Comparison of ENCODE assay signal across 9 mouse cellular contexts in genomic region chr17:28163666-28164065, GRCm38 (mm10). TPM values are rescaled to one million over a fixed set of nuclear protein-coding genes. Genes with fewer than 3 reads are reported as not detected.
DNase-seq lines count a peak whose midpoint lies in the region; ATAC-seq and TF ChIP-seq lines count a peak whose summit lies in the region.
"Had no signal": no experiment of that assay in that cellular context is flagged by ENCODE, and none has a peak within 500 bp of the region (broad histone marks: within the 10 kb centered on the region; RNA-seq: fewer than 3 reads in every experiment).

No protein-coding gene starts in this region.

- H3K36me3 ChIP-seq in intestine, embryonic 14.5 days (ENCODE audit: control insufficient read depth, insufficient read depth, low read length), result peaks cover 4% of the 10 kb centered on the region; the same call in 1 of the 2 replicates
- H3K36me3 ChIP-seq in intestine, embryonic 16.5 days (ENCODE audit: control insufficient read depth, insufficient read depth, low read length), result no peaks in the 10 kb centered on the region
- H3K36me3 ChIP-seq in kidney, embryonic 15.5 days, result peaks cover 68% of the 10 kb centered on the region
- 0 out of 2 replicates have a peak, but pooled peaks cover 2% of the 10 kb centered on the region for H3K36me3 ChIP-seq in liver, embryonic 11.5 days (ENCODE audit: control insufficient read depth, insufficient read depth, low read length)
- peaks cover 66% of the 10 kb centered on the region for H3K36me3 ChIP-seq in neural tube, embryonic 13.5 days

- ATAC-seq in intestine, embryonic 14.5 days (replicated peaks; ENCODE audit: low FRiP score, low TSS enrichment, low read depth), result no peak; the same call in 1 of the 2 replicates
- ATAC-seq in intestine, embryonic 16.5 days, result no peak
- ATAC-seq in kidney, embryonic 15.5 days (replicated peaks; ENCODE audit: low FRiP score), result peak; percentile 8; the same call in 1 of the 2 replicates
- ATAC-seq in liver, embryonic 11.5 days (replicated peaks; ENCODE audit: low FRiP score), result no peak
- peak; percentile 15; the same call in 1 of the 2 replicates for ATAC-seq in neural tube, embryonic 13.5 days (ENCODE audit: low read depth)

- peak; percentile 94 for TF ChIP-seq CTCF in gastrocnemius, adult 2 months (IDR thresholded peaks at IDR 0.05)

- DNase-seq in intestine, embryonic 14.5 days (ENCODE audit: low spot score), result peak; percentile 90
- DNase-seq in cerebellum, postnatal 14 days, result peak; percentile 91 to 93
- DNase-seq in gastrocnemius, adult 2 months, result peak; percentile 87
- DNase-seq in liver, embryonic 11.5 days (ENCODE audit: low spot score), result peak; percentile 77
- peak; percentile 88 for DNase-seq in testis, postnatal 10 days (ENCODE audit: low spot score)

- 15% methylated on average over 6 of the region's 6 CpGs for WGBS in intestine, embryonic 14.5 days
- WGBS in intestine, embryonic 16.5 days, result 12% methylated on average over 6 of the region's 6 CpGs
- WGBS in kidney, embryonic 15.5 days, result 9% methylated on average over 6 of the region's 6 CpGs
- WGBS in liver, embryonic 11.5 days, result 5% methylated on average over 6 of the region's 6 CpGs
- 9% methylated on average over 6 of the region's 6 CpGs for WGBS in neural tube, embryonic 13.5 days

- intact Hi-C loops in gastrocnemius, adult 2 months (cut with DNase I), result loop anchor here (1.0 to 10.0 kb wide), 2 partner anchors 78 to 179 kb away; no protein-coding TSS in a partner anchor

- no peaks in the 10 kb centered on the region for H3K27me3 ChIP-seq in intestine, embryonic 14.5 days (replicated peaks; ENCODE audit: control insufficient read depth, insufficient read depth, low read length)
- no peaks in the 10 kb centered on the region for H3K27me3 ChIP-seq in intestine, embryonic 16.5 days (replicated peaks; ENCODE audit: control insufficient read depth, insufficient read depth, low read length)
- H3K27me3 ChIP-seq in kidney, embryonic 15.5 days, result 0 out of 2 replicates have a peak, but pooled peaks cover 11% of the 10 kb centered on the region
- peaks cover 56% of the 10 kb centered on the region for H3K27me3 ChIP-seq in liver, embryonic 11.5 days (replicated peaks; ENCODE audit: control insufficient read depth, insufficient read depth, low read length)
- H3K27me3 ChIP-seq in neural tube, embryonic 13.5 days, result no peaks in the 10 kb centered on the region

- no peak overlapping the region for H3K9ac ChIP-seq in intestine, embryonic 14.5 days (ENCODE audit: low read length)
- no peak overlapping the region for H3K9ac ChIP-seq in intestine, embryonic 16.5 days (ENCODE audit: low read depth, low read length)
- H3K9ac ChIP-seq in kidney, embryonic 15.5 days, result no peak overlapping the region
- no peak overlapping the region for H3K9ac ChIP-seq in liver, embryonic 11.5 days (ENCODE audit: low read depth, low read length)
- no peak overlapping the region for H3K9ac ChIP-seq in neural tube, embryonic 13.5 days

- H3K4me1 ChIP-seq in intestine, embryonic 14.5 days (replicated peaks; ENCODE audit: control insufficient read depth, insufficient read depth, low read length), result no peaks in the 10 kb centered on the region
- no peaks in the 10 kb centered on the region; the same call in 1 of the 2 replicates for H3K4me1 ChIP-seq in intestine, embryonic 16.5 days (ENCODE audit: control insufficient read depth, insufficient read depth, low read length)
- H3K4me1 ChIP-seq in kidney, embryonic 15.5 days, result peaks cover 19% of the 10 kb centered on the region
- H3K4me1 ChIP-seq in liver, embryonic 11.5 days (replicated peaks; ENCODE audit: control insufficient read depth, insufficient read depth, low read length), result 0 out of 2 replicates have a peak, but pooled peaks cover 2% of the 10 kb centered on the region
- H3K4me1 ChIP-seq in neural tube, embryonic 13.5 days (replicated peaks), result peaks cover 15% of the 10 kb centered on the region

- H3K27ac ChIP-seq in intestine, embryonic 14.5 days (ENCODE audit: low read depth), result no peak overlapping the region
- no peak overlapping the region for H3K27ac ChIP-seq in intestine, embryonic 16.5 days (ENCODE audit: low read length)
- H3K27ac ChIP-seq in gastrocnemius, adult 2 months, result no peak overlapping the region
- no peak overlapping the region for H3K27ac ChIP-seq in kidney, embryonic 15.5 days
- H3K27ac ChIP-seq in liver, embryonic 11.5 days (ENCODE audit: low read depth, low read length), result no peak overlapping the region
- H3K27ac ChIP-seq in neural tube, embryonic 13.5 days (replicated peaks), result no peak overlapping the region
- H3K27ac ChIP-seq: neural tube, embryonic 12.5 days had no signal

- H3K4me3 ChIP-seq in intestine, embryonic 14.5 days (ENCODE audit: low read depth, low read length), result no peak overlapping the region
- H3K4me3 ChIP-seq in intestine, embryonic 16.5 days (ENCODE audit: low read length), result no peak overlapping the region
- H3K4me3 ChIP-seq in gastrocnemius, adult 2 months, result no peak overlapping the region
- no peak overlapping the region for H3K4me3 ChIP-seq in kidney, embryonic 15.5 days (replicated peaks)
- no peak overlapping the region for H3K4me3 ChIP-seq in liver, embryonic 11.5 days (ENCODE audit: low read depth, low read length)
- H3K4me3 ChIP-seq in neural tube, embryonic 13.5 days, result no peak overlapping the region
- H3K4me3 ChIP-seq: neural tube, embryonic 12.5 days had no signal

- H3K4me2 ChIP-seq in intestine, embryonic 14.5 days (ENCODE audit: low read length), result no peak overlapping the region
- no peak overlapping the region for H3K4me2 ChIP-seq in intestine, embryonic 16.5 days (ENCODE audit: low read depth, low read length)
- no peak overlapping the region for H3K4me2 ChIP-seq in kidney, embryonic 15.5 days
- no peak overlapping the region for H3K4me2 ChIP-seq in liver, embryonic 11.5 days
- H3K4me2 ChIP-seq in neural tube, embryonic 13.5 days, result no peak overlapping the region
- H3K4me2 ChIP-seq: neural tube, embryonic 12.5 days had no signal

- no peaks in the 10 kb centered on the region for H3K9me3 ChIP-seq in intestine, embryonic 14.5 days (ENCODE audit: control insufficient read depth, low read length)
- H3K9me3 ChIP-seq in intestine, embryonic 16.5 days (ENCODE audit: control insufficient read depth, low read length), result no peaks in the 10 kb centered on the region
- H3K9me3 ChIP-seq in kidney, embryonic 15.5 days (replicated peaks), result no peaks in the 10 kb centered on the region; the same call in 1 of the 2 replicates
- H3K9me3 ChIP-seq in liver, embryonic 11.5 days (ENCODE audit: control insufficient read depth, low read length), result no peaks in the 10 kb centered on the region
- no peaks in the 10 kb centered on the region for H3K9me3 ChIP-seq in neural tube, embryonic 13.5 days
- H3K9me3 ChIP-seq: neural tube, embryonic 12.5 days had no signal

RNA-seq across cellular contexts. Expression of gene Zfp523, which starts 13.3 kb away (rescaled TPM):
- polyA plus RNA-seq in intestine, embryonic 14.5 days (2014; fragmentation: Nextera tagmentation; extraction: Ambion mirVana), result 31.8 and 32.4 TPM in 2 replicates
- polyA plus RNA-seq in intestine, embryonic 16.5 days (2015; fragmentation: Nextera tagmentation; extraction: Ambion mirVana), result 22.1 and 23.7 TPM in 2 replicates
- 10 to 100 TPM; 12.9 to 13.9 TPM for total RNA-seq in gastrocnemius, adult 2 months (2021)
- 36.3 and 40.1 TPM in 2 replicates for polyA plus RNA-seq in kidney, embryonic 15.5 days (2015; fragmentation: Nextera tagmentation; extraction: Ambion mirVana)
- 13.3 and 14.6 TPM in 2 replicates for polyA plus RNA-seq in liver, embryonic 11.5 days (2014; fragmentation: Nextera tagmentation; extraction: Ambion mirVana)
- 41.4 and 46.0 TPM in 2 replicates for polyA plus RNA-seq in neural tube, embryonic 13.5 days (2015; fragmentation: Nextera tagmentation; extraction: Ambion mirVana)

RNA-seq across cellular contexts. Expression of gene Scube3, which starts 21.7 kb away (rescaled TPM):
- polyA plus RNA-seq in intestine, embryonic 14.5 days (2014; fragmentation: Nextera tagmentation; extraction: Ambion mirVana), result 3.5 TPM in 2 replicates
- 1.0 and 1.1 TPM in 2 replicates for polyA plus RNA-seq in intestine, embryonic 16.5 days (2015; fragmentation: Nextera tagmentation; extraction: Ambion mirVana)
- total RNA-seq in gastrocnemius, adult 2 months (2021), result under 1 TPM; 0.17 to 0.20 TPM
- polyA plus RNA-seq in kidney, embryonic 15.5 days (2015; fragmentation: Nextera tagmentation; extraction: Ambion mirVana), result 17.7 and 19.2 TPM in 2 replicates
- 2.6 TPM in 2 replicates for polyA plus RNA-seq in liver, embryonic 11.5 days (2014; fragmentation: Nextera tagmentation; extraction: Ambion mirVana)
- 5.2 and 5.6 TPM in 2 replicates for polyA plus RNA-seq in neural tube, embryonic 13.5 days (2015; fragmentation: Nextera tagmentation; extraction: Ambion mirVana)

RNA-seq across cellular contexts. Expression of gene Def6, which starts 43.9 kb away (rescaled TPM):
- 1.9 and 2.6 TPM in 2 replicates for polyA plus RNA-seq in intestine, embryonic 14.5 days (2014; fragmentation: Nextera tagmentation; extraction: Ambion mirVana)
- polyA plus RNA-seq in intestine, embryonic 16.5 days (2015; fragmentation: Nextera tagmentation; extraction: Ambion mirVana), result 3.0 and 3.6 TPM in 2 replicates
- total RNA-seq in gastrocnemius, adult 2 months (2021), result 1 to 10 TPM; 1.5 to 1.6 TPM
- 6.7 and 7.5 TPM in 2 replicates for polyA plus RNA-seq in kidney, embryonic 15.5 days (2015; fragmentation: Nextera tagmentation; extraction: Ambion mirVana)
- 24.1 and 27.3 TPM in 2 replicates for polyA plus RNA-seq in liver, embryonic 11.5 days (2014; fragmentation: Nextera tagmentation; extraction: Ambion mirVana)
- polyA plus RNA-seq in neural tube, embryonic 13.5 days (2015; fragmentation: Nextera tagmentation; extraction: Ambion mirVana), result 5.6 TPM in 2 replicates

Comparison
In these comparisons a context has a peak if more than half of its experiments do, and no peak if none do; other contexts are left out.
1. ATAC-seq: peak in kidney, embryonic 15.5 days (single experiment) and neural tube, embryonic 13.5 days (single experiment); none in intestine, embryonic 14.5 days (single experiment), intestine, embryonic 16.5 days (single experiment) and liver, embryonic 11.5 days (single experiment).
2. Peak in every context shown above with its lines, with median percentiles within 50 percentile points of each other: DNase-seq.